12 mouse cellular contexts compared by ENCODE assay signal in genomic region chrX:58377926-58378325, GRCm38 (mm10).
DNase-seq lines count a peak whose midpoint lies in the region; ATAC-seq lines count a peak whose summit lies in the region.
"Had no signal": no experiment of that assay in that cellular context is flagged by ENCODE, and none has a peak within 500 bp of the region (broad histone marks: within the 10 kb centered on the region; RNA-seq: fewer than 3 reads in every experiment).

No protein-coding gene starts in this region.

- no peaks in the 10 kb centered on the region for H3K9me3 ChIP-seq in hindbrain, embryonic 13.5 days
- no peaks in the 10 kb centered on the region for H3K9me3 ChIP-seq in hindbrain, embryonic 10.5 days
- H3K9me3 ChIP-seq: heart, embryonic 15.5 days; megakaryocyte, embryonic 14.5 days had no signal

- no peak overlapping the region for H3K27ac ChIP-seq in hindbrain, embryonic 13.5 days
- no peak overlapping the region for H3K27ac ChIP-seq in hindbrain, embryonic 10.5 days
- H3K27ac ChIP-seq: heart, embryonic 15.5 days had no signal

- no peak overlapping the region for H3K9ac ChIP-seq in hindbrain, embryonic 13.5 days
- H3K9ac ChIP-seq: heart, embryonic 15.5 days had no signal

- H3K27me3 ChIP-seq in hindbrain, embryonic 13.5 days: no peaks in the 10 kb centered on the region
- H3K27me3 ChIP-seq in hindbrain, embryonic 10.5 days (ENCODE audit: insufficient read depth, poor library complexity, severe bottlenecking): no peaks in the 10 kb centered on the region
- H3K27me3 ChIP-seq: heart, embryonic 15.5 days had no signal

- no peak overlapping the region for H3K4me3 ChIP-seq in hindbrain, embryonic 13.5 days
- H3K4me3 ChIP-seq in hindbrain, embryonic 10.5 days: no peak overlapping the region
- H3K4me3 ChIP-seq: heart, embryonic 15.5 days; megakaryocyte, embryonic 14.5 days had no signal

- H3K36me3 ChIP-seq in hindbrain, embryonic 13.5 days: no peaks in the 10 kb centered on the region
- H3K36me3 ChIP-seq in hindbrain, embryonic 10.5 days: no peaks in the 10 kb centered on the region
- H3K36me3 ChIP-seq: heart, embryonic 15.5 days had no signal

- ATAC-seq in hindbrain, embryonic 13.5 days (ENCODE audit: low FRiP score): peak; percentile 46; the same call in 1 of the 2 replicates
- ATAC-seq in erythroblast, adult 5-6 weeks (replicated peaks; ENCODE audit: low FRiP score, poor library complexity, severe bottlenecking): no peak

- no peak for DNase-seq in hindbrain, embryonic 10.5 days (ENCODE audit: low spot score)
- DNase-seq in ES-CJ7 (ENCODE audit: low read depth, low spot score): peak; percentile 23
- peak; percentile 52 for DNase-seq in brain, adult 2 months (ENCODE audit: low read depth, low spot score)
- DNase-seq in layer of hippocampus, postnatal 10 days (ENCODE audit: low spot score in 2 of 2): peak; percentile 3 to 19
- no peak for DNase-seq in urinary bladder, adult 18-20 months (ENCODE audit: low spot score in 2 of 2)
- DNase-seq in kidney, adult 8-10 months: no peak
- DNase-seq: adrenal gland, postnatal 14 days; thymus, postnatal 4 days had no signal

- WGBS in hindbrain, embryonic 13.5 days: 81% methylated on average over 3 of the region's 3 CpGs
- 73% methylated on average over 3 of the region's 3 CpGs for WGBS in hindbrain, embryonic 10.5 days

- no peak overlapping the region for H3K4me2 ChIP-seq in hindbrain, embryonic 13.5 days
- H3K4me2 ChIP-seq: heart, embryonic 15.5 days had no signal

- no peaks in the 10 kb centered on the region for H3K4me1 ChIP-seq in hindbrain, embryonic 13.5 days (replicated peaks)
- H3K4me1 ChIP-seq in hindbrain, embryonic 10.5 days (replicated peaks): no peaks in the 10 kb centered on the region
- H3K4me1 ChIP-seq: heart, embryonic 15.5 days; megakaryocyte, embryonic 14.5 days had no signal

Comparison
In these comparisons a context has a peak if more than half of its experiments do, and no peak if none do; other contexts are left out.
1. DNase-seq: peak in ES-CJ7 (single experiment), brain, adult 2 months (single experiment) and layer of hippocampus, postnatal 10 days (2 of 2); none in hindbrain, embryonic 10.5 days (single experiment), urinary bladder, adult 18-20 months (0 of 2) and kidney, adult 8-10 months (0 of 2).